Mouse (Mus musculus): ENCODE results near the gene Nlk. TPM values are rescaled to one million over a fixed set of nuclear protein-coding genes. Genes with fewer than 3 reads are reported as not detected.

Gene Nlk
- total and polyA plus RNA-seq, 2 experiments: 4.8 to 7.5 TPM

GRCm38 (mm10) chr11:78703085-78703484 is 5.9 kb upstream of the Nlk start:
- no peak for TF ChIP-seq CTCF (IDR thresholded peaks at IDR 0.05; ENCODE audit: low read depth, low read length)
- no peak for TF ChIP-seq POLR2A (IDR thresholded peaks at IDR 0.05; ENCODE audit: extremely low read depth, insufficient read depth, low read length)
- H3K27me3 ChIP-seq (ENCODE audit: control insufficient read depth, insufficient read depth, low read length): no peaks in the 10 kb centered on the region
- no peak for DNase-seq (ENCODE audit: extremely low read depth, low read depth, low spot score)
- no peaks in the 10 kb centered on the region for H3K36me3 ChIP-seq (ENCODE audit: control insufficient read depth, insufficient read depth, low read length)
- H3K9ac ChIP-seq (ENCODE audit: low read depth, low read length): no peak overlapping the region
- no peak overlapping the region for H3K4me3 ChIP-seq (ENCODE audit: insufficient read depth, low read depth, low read length)
- WGBS: 74% methylated on average over 5 of the region's 5 CpGs
- H3K4me1 ChIP-seq (ENCODE audit: control insufficient read depth, insufficient read depth, low read length): 0 out of 2 replicates have a peak, but pooled peaks cover 3% of the 10 kb centered on the region
- no peaks in the 10 kb centered on the region for H3K79me2 ChIP-seq (ENCODE audit: control insufficient read depth, insufficient read depth, low read length)
- no peak overlapping the region for H3K27ac ChIP-seq (replicated peaks; ENCODE audit: insufficient read depth, low read depth, low read length)

GRCm38 (mm10) chr11:78702319-78702718 is 5.1 kb upstream of the Nlk start:
- DNase-seq (ENCODE audit: extremely low read depth, low read depth, low spot score): no peak
- no peak overlapping the region for H3K9ac ChIP-seq (ENCODE audit: low read depth, low read length)
- WGBS: 73% methylated on average over 3 of the region's 3 CpGs
- H3K27ac ChIP-seq (replicated peaks; ENCODE audit: insufficient read depth, low read depth, low read length): no peak overlapping the region
- no peaks in the 10 kb centered on the region for H3K79me2 ChIP-seq (ENCODE audit: control insufficient read depth, insufficient read depth, low read length)
- H3K36me3 ChIP-seq (ENCODE audit: control insufficient read depth, insufficient read depth, low read length): no peaks in the 10 kb centered on the region
- TF ChIP-seq CTCF (IDR thresholded peaks at IDR 0.05; ENCODE audit: low read depth, low read length): no peak
- no peak overlapping the region for H3K4me3 ChIP-seq (ENCODE audit: insufficient read depth, low read depth, low read length)
- 0 out of 2 replicates have a peak, but pooled peaks cover 2% of the 10 kb centered on the region for H3K4me1 ChIP-seq (ENCODE audit: control insufficient read depth, insufficient read depth, low read length)
- no peaks in the 10 kb centered on the region for H3K27me3 ChIP-seq (ENCODE audit: control insufficient read depth, insufficient read depth, low read length)

DNA sequence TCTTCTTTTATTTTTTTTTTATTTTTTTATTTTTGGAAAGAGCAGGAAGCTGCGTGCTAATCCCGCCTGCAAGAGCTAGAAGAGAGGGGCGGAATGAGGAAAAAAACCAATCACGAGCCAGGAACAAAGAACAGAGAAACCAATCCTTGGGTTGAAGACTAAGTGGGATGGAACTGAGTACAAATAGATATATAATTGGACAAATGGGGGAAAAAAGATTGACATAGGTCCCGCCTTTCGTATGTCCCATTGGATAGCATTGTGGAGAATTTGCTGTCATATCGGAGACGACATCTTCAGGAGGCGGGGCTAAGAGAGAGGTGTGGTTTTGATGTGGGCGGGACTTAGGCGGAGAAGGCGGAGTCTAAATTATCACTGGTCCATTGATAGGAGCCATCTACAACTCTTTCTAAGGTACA is 589 bp upstream of the Nlk start:
- H3K4me1 ChIP-seq (ENCODE audit: control insufficient read depth, insufficient read depth, low read length): peaks cover 8% of the 10 kb centered on the region; the same call in 1 of the 2 replicates
- DNase-seq (ENCODE audit: extremely low read depth, low read depth, low spot score): peak; percentile 97
- H3K9ac ChIP-seq (ENCODE audit: low read depth, low read length): no peak overlapping the region
- H3K36me3 ChIP-seq (ENCODE audit: control insufficient read depth, insufficient read depth, low read length): no peaks in the 10 kb centered on the region
- H3K27me3 ChIP-seq (ENCODE audit: control insufficient read depth, insufficient read depth, low read length): no peaks in the 10 kb centered on the region
- WGBS: under 1% methylated on average over 12 of the region's 12 CpGs
- peaks cover 10% of the 10 kb centered on the region for H3K79me2 ChIP-seq (ENCODE audit: control insufficient read depth, insufficient read depth, low read length)
- H3K27ac ChIP-seq (replicated peaks; ENCODE audit: insufficient read depth, low read depth, low read length): no peak overlapping the region
- peak overlapping the region; percentile 49 for H3K4me3 ChIP-seq (ENCODE audit: insufficient read depth, low read depth, low read length)
- TF ChIP-seq POLR2A (IDR thresholded peaks at IDR 0.05; ENCODE audit: extremely low read depth, insufficient read depth, low read length) (no peak), CTCF (IDR thresholded peaks at IDR 0.05; ENCODE audit: low read depth, low read length) (no peak)

- WGBS: 83% methylated on average over 3 of the region's 3 CpGs
- H3K27me3 ChIP-seq (ENCODE audit: control insufficient read depth, insufficient read depth, low read length): no peaks in the 10 kb centered on the region
- peaks cover 13% of the 10 kb centered on the region for H3K79me2 ChIP-seq (ENCODE audit: control insufficient read depth, insufficient read depth, low read length)
- no peaks in the 10 kb centered on the region for H3K36me3 ChIP-seq (ENCODE audit: control insufficient read depth, insufficient read depth, low read length)
- TF ChIP-seq POLR2A (IDR thresholded peaks at IDR 0.05; ENCODE audit: extremely low read depth, insufficient read depth, low read length) (no peak), CTCF (IDR thresholded peaks at IDR 0.05; ENCODE audit: low read depth, low read length) (no peak)
- DNase-seq (ENCODE audit: extremely low read depth, low read depth, low spot score): no peak
- no peak overlapping the region for H3K27ac ChIP-seq (replicated peaks; ENCODE audit: insufficient read depth, low read depth, low read length)
- peaks cover 6% of the 10 kb centered on the region; the same call in 1 of the 2 replicates for H3K4me1 ChIP-seq (ENCODE audit: control insufficient read depth, insufficient read depth, low read length)
- no peak overlapping the region for H3K4me3 ChIP-seq (ENCODE audit: insufficient read depth, low read depth, low read length)
- H3K9ac ChIP-seq (ENCODE audit: low read depth, low read length): no peak overlapping the region
These were observed 2.9 kb downstream of the Nlk start for GRCm38 (mm10) chr11:78694249-78694648.

GRCm38 (mm10) chr11:78693307-78693706 is 3.9 kb downstream of the Nlk start:
- DNase-seq (ENCODE audit: extremely low read depth, low read depth, low spot score): no peak
- Histone ChIP-seq H3K27me3 (ENCODE audit: control insufficient read depth, insufficient read depth, low read length) (no peaks in the 10 kb centered on the region), H3K4me1 (ENCODE audit: control insufficient read depth, insufficient read depth, low read length) (peaks cover 6% of the 10 kb centered on the region; the same call in 1 of the 2 replicates), H3K27ac (replicated peaks; ENCODE audit: insufficient read depth, low read depth, low read length) (no peak overlapping the region), H3K36me3 (ENCODE audit: control insufficient read depth, insufficient read depth, low read length) (no peaks in the 10 kb centered on the region), H3K4me3 (ENCODE audit: insufficient read depth, low read depth, low read length) (no peak overlapping the region), H3K9ac (ENCODE audit: low read depth, low read length) (no peak overlapping the region), H3K79me2 (ENCODE audit: control insufficient read depth, insufficient read depth, low read length) (peaks cover 13% of the 10 kb centered on the region)
- 93% methylated on average over 8 of the region's 8 CpGs for WGBS
- TF ChIP-seq CTCF (IDR thresholded peaks at IDR 0.05; ENCODE audit: low read depth, low read length) (no peak), POLR2A (IDR thresholded peaks at IDR 0.05; ENCODE audit: extremely low read depth, insufficient read depth, low read length) (no peak)

DNA sequence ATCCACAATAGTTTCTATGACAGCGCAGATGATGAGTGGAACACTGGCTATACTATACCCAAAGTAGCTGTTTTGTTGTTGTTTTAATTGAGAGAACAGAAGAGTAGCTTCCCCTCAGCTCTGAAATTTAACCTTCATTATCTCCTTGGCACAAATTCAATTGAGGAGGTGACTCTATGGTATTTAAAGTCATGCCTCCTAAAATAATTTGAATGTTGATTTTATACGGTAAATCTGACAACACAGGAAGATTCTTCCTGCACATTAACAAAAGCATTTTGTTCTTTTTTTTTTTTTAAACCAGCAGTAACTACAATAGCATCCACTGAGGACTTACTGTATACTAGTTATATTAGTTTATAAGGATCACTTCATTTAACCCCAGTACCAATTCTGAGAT is 6.0 kb downstream of the Nlk start:
- whole genome bisulfite sequencing: 67% methylated on average over 2 of the region's 2 CpGs
- Histone ChIP-seq H3K27ac (replicated peaks; ENCODE audit: insufficient read depth, low read depth, low read length) (no peak overlapping the region), H3K9ac (ENCODE audit: low read depth, low read length) (no peak overlapping the region), H3K4me1 (ENCODE audit: control insufficient read depth, insufficient read depth, low read length) (peaks cover 5% of the 10 kb centered on the region; the same call in 1 of the 2 replicates), H3K4me3 (ENCODE audit: insufficient read depth, low read depth, low read length) (no peak overlapping the region), H3K79me2 (ENCODE audit: control insufficient read depth, insufficient read depth, low read length) (peaks cover 13% of the 10 kb centered on the region), H3K36me3 (ENCODE audit: control insufficient read depth, insufficient read depth, low read length) (no peaks in the 10 kb centered on the region), H3K27me3 (ENCODE audit: control insufficient read depth, insufficient read depth, low read length) (no peaks in the 10 kb centered on the region)
- DNase-seq (ENCODE audit: extremely low read depth, low read depth, low spot score): no peak
- TF ChIP-seq CTCF (IDR thresholded peaks at IDR 0.05; ENCODE audit: low read depth, low read length) (no peak), POLR2A (IDR thresholded peaks at IDR 0.05; ENCODE audit: extremely low read depth, insufficient read depth, low read length) (no peak)

All from liver, adult 2 months (tissue).